Mouse (Mus musculus): ENCODE data around the gene Fgl2.

- TF ChIP-seq CTCF (IDR thresholded peaks at IDR 0.05; ENCODE audit: extremely low read depth, insufficient read length, insufficient replicate concordance, low read depth, low read length): no peak
- TF ChIP-seq POLR2A (IDR thresholded peaks at IDR 0.05; ENCODE audit: low read depth, low read length): no peak
Observed at GRCm38 (mm10) chr5:21394562-21394961, 22.1 kb downstream of the Fgl2 start.

Data from small intestine, adult 2 months (tissue).